Mouse (Mus musculus): ENCODE data around the gene Pnmal1. TPM values are rescaled to one million over a fixed set of nuclear protein-coding genes. Genes with fewer than 3 reads are reported as not detected.

Pnmal1 gene
- 1.00 and 1.0 TPM in 2 replicates for polyA plus RNA-seq (2015; fragmentation: Nextera tagmentation; extraction: Ambion mirVana)

GRCm38 (mm10) chr7:16959539-16960187 lies at the start of gene Pnmal1:
Pnmal1 (plus strand) TSS chr7:16959679.
- Histone ChIP-seq H3K4me1 (peaks cover 9% of the 10 kb centered on the region), H3K4me2 (replicated peaks) (peak within 1 kb of the TSS; percentile 48), H3K27ac (no peak within 1 kb of the TSS), H3K9me3 (0 out of 2 replicates have a peak, but pooled peaks cover 5% of the 10 kb centered on the region), H3K9ac (peak within 1 kb of the TSS; percentile 25; the same call in 1 of the 2 replicates), H3K27me3 (no peaks in the 10 kb centered on the region), H3K4me3 (0 out of 2 replicates have a peak within 1 kb of the TSS, but pooled peaks have one; percentile 15), H3K36me3 (no peaks in the 10 kb centered on the region)
- 17% methylated on average over 17 of the region's 17 CpGs for WGBS
- ATAC-seq (ENCODE audit: low FRiP score, low read depth): peak; percentile 35; the same call in 1 of the 2 replicates

GRCm38 (mm10) chr7:16909909-16910308 lies 49.6 kb upstream of the Pnmal1 start:
- peaks cover 54% of the 10 kb centered on the region for H3K4me1 ChIP-seq

GRCm38 (mm10) chr7:16911904-16912303 lies 47.6 kb upstream of the Pnmal1 start:
- 87% methylated on average over 3 of the region's 3 CpGs for WGBS
- Histone ChIP-seq H3K27me3 (no peaks in the 10 kb centered on the region), H3K9me3 (no peaks in the 10 kb centered on the region), H3K4me3 (no peak overlapping the region), H3K27ac (no peak overlapping the region; the same call in 1 of the 2 replicates), H3K4me1 (peaks cover 36% of the 10 kb centered on the region), H3K36me3 (peaks cover 30% of the 10 kb centered on the region), H3K4me2 (replicated peaks) (no peak overlapping the region), H3K9ac (no peak overlapping the region)
- no peak for ATAC-seq (ENCODE audit: low FRiP score, low read depth)

More at GRCm38 (mm10) chr7:16909909-16910308, 49.6 kb upstream of the Pnmal1 start:
- WGBS: 41% methylated on average over 10 of the region's 10 CpGs
- no peak for ATAC-seq (ENCODE audit: low FRiP score, low read depth)
- no peak overlapping the region for H3K4me2 ChIP-seq (replicated peaks)
- H3K4me3 ChIP-seq: no peak overlapping the region
- H3K9me3 ChIP-seq: no peaks in the 10 kb centered on the region
- no peak overlapping the region for H3K27ac ChIP-seq
- H3K9ac ChIP-seq: no peak overlapping the region; the same call in 1 of the 2 replicates
- peaks cover 11% of the 10 kb centered on the region for H3K36me3 ChIP-seq
- H3K27me3 ChIP-seq: no peaks in the 10 kb centered on the region

GRCm38 (mm10) chr7:16912360-16912759 lies 47.1 kb upstream of the Pnmal1 start:
- Histone ChIP-seq H3K9ac (no peak overlapping the region), H3K27ac (no peak overlapping the region; the same call in 1 of the 2 replicates), H3K27me3 (no peaks in the 10 kb centered on the region), H3K9me3 (no peaks in the 10 kb centered on the region), H3K4me1 (peaks cover 34% of the 10 kb centered on the region), H3K36me3 (peaks cover 35% of the 10 kb centered on the region), H3K4me2 (replicated peaks) (no peak overlapping the region), H3K4me3 (no peak overlapping the region)
- ATAC-seq (ENCODE audit: low FRiP score, low read depth): no peak
- WGBS: 50% methylated on average over 6 of the region's 6 CpGs

GRCm38 (mm10) chr7:16913806-16914452 lies 45.5 kb upstream of the Pnmal1 start:
- Histone ChIP-seq H3K4me1 (peaks cover 27% of the 10 kb centered on the region), H3K4me2 (replicated peaks) (no peak overlapping the region), H3K4me3 (no peak overlapping the region), H3K27ac (no peak overlapping the region), H3K36me3 (peaks cover 50% of the 10 kb centered on the region), H3K9me3 (no peaks in the 10 kb centered on the region), H3K27me3 (no peaks in the 10 kb centered on the region), H3K9ac (no peak overlapping the region)
- 35% methylated on average over 10 of the region's 10 CpGs for WGBS
- ATAC-seq (ENCODE audit: low FRiP score, low read depth): peak; percentile 66

GRCm38 (mm10) chr7:16914453-16915343 lies 44.8 kb upstream of the Pnmal1 start:
- ATAC-seq (ENCODE audit: low FRiP score, low read depth): no peak
- Histone ChIP-seq H3K4me3 (no peak overlapping the region), H3K4me1 (peaks cover 26% of the 10 kb centered on the region), H3K9me3 (no peaks in the 10 kb centered on the region), H3K4me2 (replicated peaks) (no peak overlapping the region), H3K36me3 (peaks cover 58% of the 10 kb centered on the region), H3K27me3 (no peaks in the 10 kb centered on the region), H3K9ac (no peak overlapping the region), H3K27ac (no peak overlapping the region)
- WGBS: 84% methylated on average over 18 of the region's 18 CpGs

- no peak overlapping the region for H3K4me2 ChIP-seq (replicated peaks)
- no peak overlapping the region for H3K4me3 ChIP-seq
- H3K4me1 ChIP-seq: peaks cover 32% of the 10 kb centered on the region
- WGBS: 90% methylated on average over 32 of the region's 32 CpGs
- no peak for ATAC-seq (ENCODE audit: low FRiP score, low read depth)
- H3K9me3 ChIP-seq: no peaks in the 10 kb centered on the region
- peaks cover 61% of the 10 kb centered on the region for H3K36me3 ChIP-seq
- no peak overlapping the region for H3K9ac ChIP-seq
- H3K27me3 ChIP-seq: no peaks in the 10 kb centered on the region
- no peak overlapping the region for H3K27ac ChIP-seq
Measured at GRCm38 (mm10) chr7:16915461-16916340, 43.8 kb upstream of the Pnmal1 start.

GRCm38 (mm10) chr7:16916342-16917265 lies 42.9 kb upstream of the Pnmal1 start:
- Histone ChIP-seq H3K4me1 (peaks cover 41% of the 10 kb centered on the region), H3K27ac (no peak overlapping the region), H3K27me3 (no peaks in the 10 kb centered on the region), H3K4me2 (replicated peaks) (no peak overlapping the region), H3K36me3 (peaks cover 61% of the 10 kb centered on the region), H3K9ac (no peak overlapping the region), H3K4me3 (no peak overlapping the region), H3K9me3 (no peaks in the 10 kb centered on the region)
- WGBS: 89% methylated on average over 30 of the region's 30 CpGs
- no peak for ATAC-seq (ENCODE audit: low FRiP score, low read depth)

- no peaks in the 10 kb centered on the region for H3K9me3 ChIP-seq
- no peak for ATAC-seq (ENCODE audit: low FRiP score, low read depth)
- no peak overlapping the region for H3K4me3 ChIP-seq
- no peak overlapping the region for H3K9ac ChIP-seq
- H3K27ac ChIP-seq: no peak overlapping the region
- WGBS: 70% methylated on average over 11 of the region's 11 CpGs
- no peak overlapping the region for H3K4me2 ChIP-seq (replicated peaks)
- peaks cover 61% of the 10 kb centered on the region for H3K36me3 ChIP-seq
- H3K4me1 ChIP-seq: peaks cover 43% of the 10 kb centered on the region
- no peaks in the 10 kb centered on the region for H3K27me3 ChIP-seq
Measured at GRCm38 (mm10) chr7:16917447-16917846, 42.0 kb upstream of the Pnmal1 start.

GRCm38 (mm10) chr7:16918014-16918413 lies 41.5 kb upstream of the Pnmal1 start:
- WGBS: 75% methylated on average over 9 of the region's 9 CpGs
- peaks cover 61% of the 10 kb centered on the region for H3K36me3 ChIP-seq
- H3K4me1 ChIP-seq: peaks cover 43% of the 10 kb centered on the region
- H3K27ac ChIP-seq: no peak overlapping the region
- H3K4me3 ChIP-seq: no peak overlapping the region
- no peak for ATAC-seq (ENCODE audit: low FRiP score, low read depth)
- H3K4me2 ChIP-seq (replicated peaks): no peak overlapping the region
- no peak overlapping the region for H3K9ac ChIP-seq
- no peaks in the 10 kb centered on the region for H3K27me3 ChIP-seq
- no peaks in the 10 kb centered on the region for H3K9me3 ChIP-seq

All from limb, embryonic 13.5 days (tissue).